11 mouse cellular contexts compared by ENCODE assay signal in the genomic region with DNA sequence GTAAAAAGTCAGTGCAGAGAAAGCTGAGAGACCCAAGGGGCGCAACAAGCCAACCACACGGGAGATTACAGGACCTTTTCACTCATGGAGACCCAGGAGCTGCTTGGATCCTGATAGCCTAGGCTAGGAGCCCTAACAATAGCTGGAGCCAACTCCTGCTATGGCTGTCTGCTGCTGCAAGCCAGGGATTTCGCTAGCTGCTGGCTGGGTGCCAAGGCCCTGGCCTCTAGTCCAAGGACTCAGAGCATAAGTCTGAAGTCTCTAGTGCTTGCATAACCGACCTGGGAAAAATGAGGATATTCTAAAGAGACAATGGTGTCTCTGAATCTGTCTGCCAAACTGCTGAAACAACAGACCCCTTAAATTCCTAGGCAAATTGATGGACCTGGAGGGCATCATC.
A peak's percentile ranks its signal among the peaks of the same experiment; 100 is the strongest.
DNase-seq lines count a peak whose midpoint lies in the region; ATAC-seq and TF ChIP-seq lines count a peak whose summit lies in the region.
"Had no signal": no experiment of that assay in that cellular context is flagged by ENCODE, and none has a peak within 500 bp of the region (broad histone marks: within the 10 kb centered on the region; RNA-seq: fewer than 3 reads in every experiment).

No protein-coding gene starts in this region.

- ATAC-seq in intestine, embryonic 15.5 days = no peak
- ATAC-seq: Patski had no signal

- no peaks in the 10 kb centered on the region for H3K27me3 ChIP-seq in intestine, embryonic 15.5 days (replicated peaks)
- H3K27me3 ChIP-seq: embryonic facial prominence, embryonic 15.5 days; neural tube, embryonic 12.5 days had no signal

- WGBS in intestine, embryonic 15.5 days = 65% methylated on average over 4 of the region's 4 CpGs

- intact Hi-C loops in gastrocnemius, adult 2 months (cut with DNase I) = no loop called here

- DNase-seq in right cerebral cortex, postnatal 14 days = peak; percentile 16
- no peak for DNase-seq in right cerebral cortex, postnatal 25 days
- DNase-seq in gastrocnemius, adult 2 months = peak; percentile 75
- DNase-seq in lung, adult 18-20 months = peak; percentile 27 to 43
- peak; percentile 48 to 69 for DNase-seq in urinary bladder, postnatal 4 days (ENCODE audit: low spot score in 2 of 2)
- no peak for DNase-seq in spleen, adult 18-20 months
- DNase-seq in thymus, adult 18-20 months = no peak

- no peak overlapping the region for H3K4me2 ChIP-seq in intestine, embryonic 15.5 days (replicated peaks)
- H3K4me2 ChIP-seq: embryonic facial prominence, embryonic 15.5 days; neural tube, embryonic 12.5 days had no signal

- no peaks in the 10 kb centered on the region for H3K4me1 ChIP-seq in intestine, embryonic 15.5 days (replicated peaks)
- H3K4me1 ChIP-seq: embryonic facial prominence, embryonic 15.5 days; neural tube, embryonic 12.5 days had no signal

- no peak for TF ChIP-seq CTCF in gastrocnemius, adult 2 months (IDR thresholded peaks at IDR 0.05)

- H3K9ac ChIP-seq in intestine, embryonic 15.5 days = no peak overlapping the region
- H3K9ac ChIP-seq: embryonic facial prominence, embryonic 15.5 days; neural tube, embryonic 12.5 days had no signal

- no peaks in the 10 kb centered on the region for H3K36me3 ChIP-seq in intestine, embryonic 15.5 days
- H3K36me3 ChIP-seq: embryonic facial prominence, embryonic 15.5 days; neural tube, embryonic 12.5 days had no signal

- H3K4me3 ChIP-seq in gastrocnemius, adult 2 months = no peak overlapping the region
- H3K4me3 ChIP-seq in intestine, embryonic 15.5 days (replicated peaks) = no peak overlapping the region
- H3K4me3 ChIP-seq: embryonic facial prominence, embryonic 15.5 days; neural tube, embryonic 12.5 days had no signal

- no peaks in the 10 kb centered on the region for H3K9me3 ChIP-seq in intestine, embryonic 15.5 days
- H3K9me3 ChIP-seq: embryonic facial prominence, embryonic 15.5 days; neural tube, embryonic 12.5 days had no signal

- no peak overlapping the region for H3K27ac ChIP-seq in gastrocnemius, adult 2 months
- H3K27ac ChIP-seq in intestine, embryonic 15.5 days = no peak overlapping the region
- H3K27ac ChIP-seq: embryonic facial prominence, embryonic 15.5 days; neural tube, embryonic 12.5 days had no signal

Comparison
In these comparisons a context has a peak if more than half of its experiments do, and no peak if none do; other contexts are left out.
1. DNase-seq: peak in right cerebral cortex, postnatal 14 days (single experiment), gastrocnemius, adult 2 months (single experiment), lung, adult 18-20 months (2 of 2) and urinary bladder, postnatal 4 days (2 of 2); none in right cerebral cortex, postnatal 25 days (single experiment), spleen, adult 18-20 months (0 of 2) and thymus, adult 18-20 months (0 of 2).